Mouse (Mus musculus): ENCODE data around the gene Uqcrc2. TPM values are rescaled to one million over a fixed set of nuclear protein-coding genes. Genes with fewer than 3 reads are reported as not detected.

Uqcrc2 gene
- 183 and 185 TPM in 2 replicates for polyA plus RNA-seq (2015; fragmentation: Nextera tagmentation; extraction: Ambion mirVana)

GRCm38 (mm10) chr7:120634711-120635361 lies at the start of gene Uqcrc2:
Uqcrc2 (plus strand) TSS chr7:120635176.
- H3K4me1 ChIP-seq, result peaks cover 15% of the 10 kb centered on the region
- H3K27me3 ChIP-seq, result no peaks in the 10 kb centered on the region
- peak; percentile 100 for ATAC-seq (ENCODE audit: borderline replicate concordance, extremely low read depth, low FRiP score, low TSS enrichment)
- H3K9me3 ChIP-seq, result no peaks in the 10 kb centered on the region
- peak within 1 kb of the TSS; percentile 94 for H3K4me3 ChIP-seq
- H3K4me2 ChIP-seq, result peak within 1 kb of the TSS; percentile 78
- peak within 1 kb of the TSS; percentile 93 for H3K27ac ChIP-seq
- WGBS, result under 1% methylated on average over 45 of the region's 45 CpGs
- peaks cover 19% of the 10 kb centered on the region for H3K36me3 ChIP-seq
- peak within 1 kb of the TSS; percentile 92 for H3K9ac ChIP-seq

GRCm38 (mm10) chr7:120597203-120597743 lies 37.7 kb upstream of the Uqcrc2 start:
- no peak overlapping the region for H3K9ac ChIP-seq

GRCm38 (mm10) chr7:120597744-120598243 lies 37.2 kb upstream of the Uqcrc2 start:
- Histone ChIP-seq H3K4me3 (peak overlapping the region; percentile 38), H3K4me1 (no peaks in the 10 kb centered on the region), H3K27me3 (no peaks in the 10 kb centered on the region), H3K9me3 (no peaks in the 10 kb centered on the region), H3K36me3 (no peaks in the 10 kb centered on the region), H3K9ac (0 out of 2 replicates have a peak overlapping the region, but pooled peaks have one; percentile 19), H3K27ac (no peak overlapping the region), H3K4me2 (peak overlapping the region; percentile 72)
- ATAC-seq (ENCODE audit: borderline replicate concordance, extremely low read depth, low FRiP score, low TSS enrichment), result no peak
- 9% methylated on average over 41 of the region's 41 CpGs for WGBS

More at GRCm38 (mm10) chr7:120597203-120597743, 37.7 kb upstream of the Uqcrc2 start:
- Histone ChIP-seq H3K27ac (no peak overlapping the region), H3K4me2 (peak overlapping the region; percentile 72), H3K4me3 (peak overlapping the region; percentile 38), H3K4me1 (no peaks in the 10 kb centered on the region), H3K27me3 (no peaks in the 10 kb centered on the region), H3K9me3 (no peaks in the 10 kb centered on the region), H3K36me3 (no peaks in the 10 kb centered on the region)
- 76% methylated on average over 4 of the region's 4 CpGs for WGBS
- ATAC-seq (ENCODE audit: borderline replicate concordance, extremely low read depth, low FRiP score, low TSS enrichment), result no peak

- H3K4me3 ChIP-seq, result no peak overlapping the region
- H3K27me3 ChIP-seq, result no peaks in the 10 kb centered on the region
- no peaks in the 10 kb centered on the region for H3K9me3 ChIP-seq
- H3K36me3 ChIP-seq, result no peaks in the 10 kb centered on the region
- H3K27ac ChIP-seq, result no peak overlapping the region
- H3K4me2 ChIP-seq, result peak overlapping the region; percentile 72
- no peaks in the 10 kb centered on the region for H3K4me1 ChIP-seq
- ATAC-seq (ENCODE audit: borderline replicate concordance, extremely low read depth, low FRiP score, low TSS enrichment), result no peak
- 69% methylated on average over 7 of the region's 7 CpGs for WGBS
- H3K9ac ChIP-seq, result no peak overlapping the region
These were observed 36.6 kb upstream of the Uqcrc2 start for GRCm38 (mm10) chr7:120598355-120598754.

- Histone ChIP-seq H3K9me3 (no peaks in the 10 kb centered on the region), H3K4me3 (no peak overlapping the region), H3K27me3 (no peaks in the 10 kb centered on the region), H3K4me2 (no peak overlapping the region), H3K27ac (no peak overlapping the region), H3K9ac (no peak overlapping the region), H3K36me3 (no peaks in the 10 kb centered on the region), H3K4me1 (no peaks in the 10 kb centered on the region)
- no peak for ATAC-seq (ENCODE audit: borderline replicate concordance, extremely low read depth, low FRiP score, low TSS enrichment)
- WGBS, result 72% methylated on average over 8 of the region's 8 CpGs
These were observed 14.8 kb upstream of the Uqcrc2 start for GRCm38 (mm10) chr7:120620075-120620771.

GRCm38 (mm10) chr7:120620841-120621240 lies 14.1 kb upstream of the Uqcrc2 start:
- ATAC-seq (ENCODE audit: borderline replicate concordance, extremely low read depth, low FRiP score, low TSS enrichment), result no peak
- Histone ChIP-seq H3K36me3 (no peaks in the 10 kb centered on the region), H3K9ac (no peak overlapping the region), H3K27me3 (no peaks in the 10 kb centered on the region), H3K4me3 (no peak overlapping the region), H3K4me1 (no peaks in the 10 kb centered on the region), H3K9me3 (no peaks in the 10 kb centered on the region), H3K4me2 (no peak overlapping the region), H3K27ac (no peak overlapping the region)
- WGBS, result 87% methylated on average over 9 of the region's 9 CpGs

GRCm38 (mm10) chr7:120632518-120632917 lies 2.5 kb upstream of the Uqcrc2 start:
- H3K9me3 ChIP-seq, result no peaks in the 10 kb centered on the region
- no peak overlapping the region for H3K9ac ChIP-seq
- ATAC-seq (ENCODE audit: borderline replicate concordance, extremely low read depth, low FRiP score, low TSS enrichment), result no peak
- H3K27me3 ChIP-seq, result no peaks in the 10 kb centered on the region
- H3K4me1 ChIP-seq, result peaks cover 15% of the 10 kb centered on the region
- H3K4me2 ChIP-seq, result no peak overlapping the region
- 69% methylated on average over 1 of the region's 1 CpGs for whole genome bisulfite sequencing
- no peak overlapping the region for H3K27ac ChIP-seq
- no peaks in the 10 kb centered on the region for H3K36me3 ChIP-seq
- H3K4me3 ChIP-seq, result no peak overlapping the region

- Histone ChIP-seq H3K27ac (peak overlapping the region; percentile 93), H3K9ac (peak overlapping the region; percentile 92), H3K36me3 (peaks cover 13% of the 10 kb centered on the region), H3K4me1 (peaks cover 15% of the 10 kb centered on the region), H3K4me3 (peak overlapping the region; percentile 94), H3K4me2 (peak overlapping the region; percentile 78), H3K9me3 (no peaks in the 10 kb centered on the region), H3K27me3 (no peaks in the 10 kb centered on the region)
- ATAC-seq (ENCODE audit: borderline replicate concordance, extremely low read depth, low FRiP score, low TSS enrichment), result no peak
- 7% methylated on average over 9 of the region's 9 CpGs for WGBS
These were observed 675 bp upstream of the Uqcrc2 start for GRCm38 (mm10) chr7:120634301-120634700.

GRCm38 (mm10) chr7:120635362-120635781 lies 396 bp downstream of the Uqcrc2 start:
- Histone ChIP-seq H3K27me3 (no peaks in the 10 kb centered on the region), H3K4me2 (peak overlapping the region; percentile 78), H3K4me3 (peak overlapping the region; percentile 94), H3K9ac (peak overlapping the region; percentile 92), H3K9me3 (no peaks in the 10 kb centered on the region), H3K27ac (peak overlapping the region; percentile 93), H3K4me1 (peaks cover 15% of the 10 kb centered on the region), H3K36me3 (peaks cover 23% of the 10 kb centered on the region)
- peak; percentile 76; the same call in 1 of the 2 replicates for ATAC-seq (ENCODE audit: borderline replicate concordance, extremely low read depth, low FRiP score, low TSS enrichment)
- WGBS, result under 1% methylated on average over 32 of the region's 32 CpGs

GRCm38 (mm10) chr7:120635821-120636220 lies 845 bp downstream of the Uqcrc2 start:
- H3K4me1 ChIP-seq, result peaks cover 15% of the 10 kb centered on the region
- WGBS, result under 1% methylated on average over 11 of the region's 11 CpGs
- ATAC-seq (ENCODE audit: borderline replicate concordance, extremely low read depth, low FRiP score, low TSS enrichment), result no peak
- H3K9ac ChIP-seq, result peak overlapping the region; percentile 92
- no peaks in the 10 kb centered on the region for H3K9me3 ChIP-seq
- no peak overlapping the region for H3K27ac ChIP-seq
- peak overlapping the region; percentile 78 for H3K4me2 ChIP-seq
- peaks cover 27% of the 10 kb centered on the region for H3K36me3 ChIP-seq
- H3K4me3 ChIP-seq, result peak overlapping the region; percentile 94
- no peaks in the 10 kb centered on the region for H3K27me3 ChIP-seq

- Histone ChIP-seq H3K27ac (no peak overlapping the region), H3K36me3 (peaks cover 68% of the 10 kb centered on the region), H3K27me3 (no peaks in the 10 kb centered on the region), H3K4me3 (no peak overlapping the region), H3K4me1 (no peaks in the 10 kb centered on the region), H3K9me3 (no peaks in the 10 kb centered on the region), H3K4me2 (no peak overlapping the region), H3K9ac (no peak overlapping the region)
- ATAC-seq (ENCODE audit: borderline replicate concordance, extremely low read depth, low FRiP score, low TSS enrichment), result no peak
- WGBS, result 50% methylated on average over 4 of the region's 4 CpGs
These were observed 8.2 kb downstream of the Uqcrc2 start for GRCm38 (mm10) chr7:120643217-120643616.

- no peak overlapping the region for H3K4me2 ChIP-seq
- peaks cover 77% of the 10 kb centered on the region for H3K36me3 ChIP-seq
- H3K9me3 ChIP-seq, result no peaks in the 10 kb centered on the region
- H3K27me3 ChIP-seq, result no peaks in the 10 kb centered on the region
- no peak overlapping the region for H3K4me3 ChIP-seq
- no peak overlapping the region for H3K27ac ChIP-seq
- no peak overlapping the region for H3K9ac ChIP-seq
- ATAC-seq (ENCODE audit: borderline replicate concordance, extremely low read depth, low FRiP score, low TSS enrichment), result no peak
- WGBS, result 69% methylated on average over 2 of the region's 2 CpGs
- no peaks in the 10 kb centered on the region for H3K4me1 ChIP-seq
These were observed 12.9 kb downstream of the Uqcrc2 start for GRCm38 (mm10) chr7:120647849-120648248.
